Mouse (Mus musculus) CH12.LX (cell line): ENCODE results near the gene Gm17654. TPM values are rescaled to one million over a fixed set of nuclear protein-coding genes. Genes with fewer than 3 reads are reported as not detected.
"Not testable (repeated sequence)": the region's sequence is repeated elsewhere in the genome, so short reads cannot be mapped to it uniquely, and the experiment has no call there.

Experiments used
- DNase-seq: peaks from one replicate; pipeline ENCODE4 v3.0.0-alpha.2; 2013; ENCODE audit errors: extremely low read depth
- H3K27ac ChIP-seq: 2 replicates; pipeline ENCODE4 v1.5.1; 2012; ENCODE audit warnings: low read depth, mild to moderate bottlenecking, control low read depth, moderate library complexity; ENCODE audit not compliant: insufficient read depth
- H3K27me3 ChIP-seq: replicated peaks from 2 replicates; pipeline ENCODE3; 2012; ENCODE audit warnings: inconsistent platforms
- H3K36me3 ChIP-seq, 2 experiments: replicated peaks in 1 of 2; 2 replicates each; pipeline versions ENCODE3 to v1.6.1; 2012; ENCODE audit warnings: inconsistent platforms in 1 of 2, low read length in 1 of 2, mild to moderate bottlenecking in 1 of 2, mixed read lengths in 1 of 2, moderate library complexity in 1 of 2; ENCODE audit not compliant: control insufficient read depth in 1 of 2, insufficient read depth in 1 of 2
- H3K4me1 ChIP-seq, 2 experiments: 2 replicates each; pipeline ENCODE4 v1.6.1; 2012; ENCODE audit warnings: inconsistent platforms in 1 of 2, moderate library complexity in 1 of 2; ENCODE audit not compliant: insufficient read depth in 2 of 2, control insufficient read depth in 1 of 2
- H3K4me2 ChIP-seq: 2 replicates; pipeline ENCODE4 v1.6.1; 2012; ENCODE audit warnings: low read depth, mild to moderate bottlenecking, control low read depth; ENCODE audit not compliant: poor library complexity, insufficient read depth, severe bottlenecking
- H3K4me3 ChIP-seq, 3 experiments: fragments of 150-350 bp in 1 of 3; sonication (generic) in 1 of 3; replicated peaks in 1 of 3; 2 replicates each; pipeline versions ENCODE3 to v1.5.1; 2011 to 2012; ENCODE audit warnings: low read depth in 2 of 3, low read length in 2 of 3, mild to moderate bottlenecking in 2 of 3, moderate library complexity in 2 of 3, control low read depth in 1 of 3, improper control_type of control experiment in 1 of 3, inconsistent platforms in 1 of 3, mixed read lengths in 1 of 3; ENCODE audit not compliant: poor library complexity in 1 of 3
- H3K79me2 ChIP-seq: replicated peaks from 2 replicates; pipeline ENCODE4 v1.6.1; 2012; ENCODE audit warnings: mild to moderate bottlenecking, moderate library complexity; ENCODE audit not compliant: control insufficient read depth, poor library complexity, insufficient read depth, severe bottlenecking; ENCODE audit errors: extremely low read depth
- H3K9ac ChIP-seq: 2 replicates; pipeline ENCODE4 v1.6.1; 2012; ENCODE audit warnings: low read depth, mild to moderate bottlenecking, control low read depth, moderate library complexity; ENCODE audit not compliant: insufficient read depth
- H3K9me3 ChIP-seq: replicated peaks from 2 replicates; pipeline ENCODE3; 2012; ENCODE audit warnings: low read length, inconsistent platforms, mixed read lengths
- dilution Hi-C: fragments of 300-500 bp; cut with MboI; formaldehyde crosslinking; loops from 2 replicates; pipeline ENCODE4 v1.14.3; 2020; ENCODE audit warnings: low sequenced_read_pairs; ENCODE audit not compliant: extremely low pct_unique_long_range_greater_than_20kb, extremely low pct_ligation_motif_present
- in situ Hi-C: fragments of 300-500 bp; cut with MboI; formaldehyde crosslinking; loops from 3 replicates; pipeline ENCODE4 v1.14.3; 2019; ENCODE audit warnings: low sequenced_read_pairs, low pct_ligation_motif_present, low pct_unique_long_range_greater_than_20kb, mixed read lengths
- polyA plus RNA-seq: library from polyadenylated mRNA; unstranded; fragments of >175 nt; gene quantifications from 2 replicates; pipeline ENCODE4 v1.2.1, GENCODE M21; 2012; ENCODE audit warnings: low read depth; ENCODE audit not compliant: insufficient read length
- total RNA-seq, 2 experiments: library from RNA; depleted of rRNA; stranded (reverse); fragments of 300-350 nt in 1 of 2; fragments of >200 nt in 1 of 2; gene quantifications; 2 replicates each; pipeline ENCODE4 v1.2.3; 2012 to 2014

The Gm17654 gene
- total RNA-seq (2012; rRNA removed) (not detected in 2 replicates), total RNA-seq (2014; rRNA removed) (not detected in 2 replicates), polyA plus RNA-seq (not detected in 2 replicates)

GRCm38 (mm10) chr14:43579046-43579445 lies at the start of gene Gm17654:
Gm17654 (minus strand) TSS chr14:43579146.
- in situ Hi-C loops, dilution Hi-C loops: not testable (repeated sequence)

DNA sequence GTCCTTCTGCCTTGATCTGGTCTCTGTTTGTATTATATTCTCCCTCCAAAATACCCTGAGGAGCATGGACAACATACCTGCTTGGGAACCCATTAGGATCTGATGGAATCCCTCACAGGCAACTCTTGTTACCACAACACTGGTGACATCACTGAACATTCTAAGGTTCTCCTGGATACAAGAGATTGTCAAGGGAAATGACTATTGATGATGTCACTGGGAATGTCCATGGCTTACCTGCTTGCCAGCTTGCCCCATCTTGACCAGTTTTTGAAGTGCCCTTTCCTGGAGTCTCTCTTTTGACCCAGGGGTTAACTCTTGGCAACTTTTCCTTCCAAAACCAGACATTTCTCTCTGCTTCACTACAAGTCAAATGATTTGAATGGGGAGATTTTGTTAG lies 29.0 kb upstream of the Gm17654 start, which contains the start of gene Gm10375:
Gene Gm10375 (minus strand): TSS at position 101 of the 400 bp plus-strand sequence.
- H3K4me1 ChIP-seq, H3K9me3 ChIP-seq, H3K36me3 ChIP-seq, H3K4me3 ChIP-seq, H3K4me2 ChIP-seq, dilution Hi-C loops, H3K27me3 ChIP-seq, H3K27ac ChIP-seq, in situ Hi-C loops, H3K79me2 ChIP-seq, DNase-seq, H3K9ac ChIP-seq: not testable (repeated sequence)

More at GRCm38 (mm10) chr14:43579046-43579445, at the start of gene Gm17654:
- H3K4me2 ChIP-seq, H3K79me2 ChIP-seq, DNase-seq, H3K9me3 ChIP-seq, H3K4me1 ChIP-seq, H3K27ac ChIP-seq, H3K4me3 ChIP-seq, H3K36me3 ChIP-seq, H3K27me3 ChIP-seq, H3K9ac ChIP-seq: not testable (repeated sequence)

GRCm38 (mm10) chr14:43577969-43578368 lies 977 bp downstream of the Gm17654 start:
- in situ Hi-C loops, H3K9ac ChIP-seq, H3K27ac ChIP-seq, H3K4me3 ChIP-seq, H3K27me3 ChIP-seq, H3K9me3 ChIP-seq, dilution Hi-C loops, H3K79me2 ChIP-seq, H3K4me2 ChIP-seq, H3K36me3 ChIP-seq, DNase-seq, H3K4me1 ChIP-seq: not testable (repeated sequence)

GRCm38 (mm10) chr14:43552271-43552670 lies 26.7 kb downstream of the Gm17654 start:
- H3K36me3 ChIP-seq, H3K27me3 ChIP-seq, H3K79me2 ChIP-seq, H3K9me3 ChIP-seq, H3K4me3 ChIP-seq, dilution Hi-C loops, H3K9ac ChIP-seq, in situ Hi-C loops, DNase-seq, H3K4me2 ChIP-seq, H3K4me1 ChIP-seq, H3K27ac ChIP-seq: not testable (repeated sequence)

DNA sequence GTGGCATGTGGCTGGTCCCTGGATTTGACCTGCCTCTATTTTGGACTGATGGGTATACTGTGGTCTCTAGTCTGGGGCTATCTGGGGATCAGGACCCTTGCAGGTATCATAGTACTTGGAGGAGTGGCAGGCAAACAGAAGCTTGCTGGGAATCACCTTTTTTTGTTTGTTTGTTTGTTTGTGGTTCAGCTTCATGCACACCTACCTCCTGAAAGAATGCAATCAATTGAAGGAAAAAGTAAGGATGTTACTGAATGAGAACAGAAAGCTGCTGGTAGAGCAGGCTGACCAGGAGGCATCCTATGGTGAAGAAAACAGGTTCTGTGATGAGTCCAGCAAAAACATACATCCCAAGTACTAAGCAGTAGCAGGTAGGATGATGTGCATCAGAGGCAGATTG lies 32.7 kb downstream of the Gm17654 start:
- DNase-seq, H3K4me3 ChIP-seq, dilution Hi-C loops, H3K27me3 ChIP-seq, H3K9ac ChIP-seq, H3K27ac ChIP-seq, H3K4me1 ChIP-seq, H3K4me2 ChIP-seq, H3K79me2 ChIP-seq, H3K36me3 ChIP-seq, H3K9me3 ChIP-seq, in situ Hi-C loops: not testable (repeated sequence)

DNA sequence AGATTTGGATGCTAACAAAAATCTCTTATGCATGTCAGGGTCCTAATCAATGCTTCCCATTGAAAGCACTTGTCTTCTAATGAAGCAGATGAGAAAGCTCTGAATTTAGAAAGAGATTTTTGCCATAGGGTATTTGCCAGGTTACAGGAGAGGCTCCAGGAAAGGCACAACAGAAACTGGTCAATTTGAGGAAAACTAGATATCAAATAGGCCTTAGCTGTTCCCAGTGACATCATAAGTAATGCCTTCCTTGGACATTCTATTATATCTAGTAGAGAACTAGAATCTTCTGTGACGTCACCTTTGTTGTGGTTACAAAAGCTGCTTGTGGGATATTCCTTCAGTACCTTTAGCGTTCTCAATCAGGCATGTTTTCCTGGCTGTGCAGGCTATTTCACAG lies 35.7 kb downstream of the Gm17654 start, which contains the start of gene Gm5799:
Gene Gm5799 (plus strand): TSS at position 301 of the 400 bp plus-strand sequence.
- DNase-seq, H3K9me3 ChIP-seq, dilution Hi-C loops, in situ Hi-C loops, H3K27ac ChIP-seq, H3K4me2 ChIP-seq, H3K4me1 ChIP-seq, H3K9ac ChIP-seq, H3K79me2 ChIP-seq, H3K36me3 ChIP-seq, H3K27me3 ChIP-seq, H3K4me3 ChIP-seq: not testable (repeated sequence)
